Mouse (Mus musculus): ENCODE data around the gene Calm3.
A peak's percentile ranks its signal among the peaks of the same experiment; 100 is the strongest.

Calm3 gene

GRCm38 (mm10) chr7:16915461-16916340 is 8.2 kb downstream of the Calm3 start:
- DNase-seq (ENCODE audit: low spot score in 2 of 2): no peak

- no peak for DNase-seq (ENCODE audit: low spot score in 2 of 2)
Observed at GRCm38 (mm10) chr7:16914453-16915343, 9.2 kb downstream of the Calm3 start.

- peak; percentile 48 to 70 for DNase-seq (ENCODE audit: low spot score in 2 of 2)
Observed at GRCm38 (mm10) chr7:16913806-16914452, 10.0 kb downstream of the Calm3 start.

DNA sequence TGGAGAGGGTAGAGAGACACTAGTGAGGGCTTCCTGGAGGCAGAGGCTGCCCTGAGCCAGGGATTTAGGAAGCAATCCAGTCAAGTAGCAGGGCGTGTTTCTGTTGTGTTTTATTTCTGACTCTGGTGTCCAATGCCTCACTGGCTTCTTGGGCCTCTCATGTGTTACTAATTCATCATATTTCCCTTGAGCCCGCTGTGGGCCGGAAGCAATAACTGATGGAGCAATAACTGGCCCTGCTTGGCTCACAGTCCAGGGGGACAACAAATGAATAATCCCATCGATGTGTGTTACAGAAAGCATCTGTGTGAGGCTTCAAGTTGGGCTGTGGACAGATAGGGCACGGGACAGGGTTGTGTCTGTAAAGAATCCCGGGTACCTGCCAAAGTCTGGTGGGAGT is 11.6 kb downstream of the Calm3 start:
- DNase-seq (ENCODE audit: low spot score in 2 of 2): no peak

GRCm38 (mm10) chr7:16911904-16912303 is 12.0 kb downstream of the Calm3 start:
- no peak for DNase-seq (ENCODE audit: low spot score in 2 of 2)

- DNase-seq (ENCODE audit: low spot score in 2 of 2): no peak
Observed at GRCm38 (mm10) chr7:16909909-16910308, 14.0 kb downstream of the Calm3 start.

DNA sequence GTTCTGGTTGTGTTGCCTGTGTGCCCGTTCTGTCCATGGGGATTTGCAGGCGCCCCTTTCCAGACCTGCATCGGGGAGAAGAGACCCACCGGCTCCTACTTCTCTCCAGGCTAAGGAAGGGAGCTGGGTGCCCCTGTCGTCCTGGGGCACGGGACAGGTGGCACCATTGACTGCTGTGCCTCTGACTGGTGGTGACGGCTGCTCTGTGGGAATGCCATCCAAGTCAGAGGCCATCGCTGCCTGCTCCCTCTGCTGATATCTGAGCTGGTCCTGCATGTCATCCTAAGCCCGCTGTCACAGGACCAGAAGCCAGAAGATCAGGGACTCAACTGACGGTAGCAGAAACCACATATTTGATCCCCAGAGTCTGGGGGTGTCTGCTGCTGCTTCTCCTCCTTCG is 15.1 kb downstream of the Calm3 start:
- no peak for DNase-seq (ENCODE audit: low spot score in 2 of 2)

- no peak for DNase-seq (ENCODE audit: low spot score in 2 of 2)
Observed at GRCm38 (mm10) chr7:16908367-16908766, 15.5 kb downstream of the Calm3 start.

DNA sequence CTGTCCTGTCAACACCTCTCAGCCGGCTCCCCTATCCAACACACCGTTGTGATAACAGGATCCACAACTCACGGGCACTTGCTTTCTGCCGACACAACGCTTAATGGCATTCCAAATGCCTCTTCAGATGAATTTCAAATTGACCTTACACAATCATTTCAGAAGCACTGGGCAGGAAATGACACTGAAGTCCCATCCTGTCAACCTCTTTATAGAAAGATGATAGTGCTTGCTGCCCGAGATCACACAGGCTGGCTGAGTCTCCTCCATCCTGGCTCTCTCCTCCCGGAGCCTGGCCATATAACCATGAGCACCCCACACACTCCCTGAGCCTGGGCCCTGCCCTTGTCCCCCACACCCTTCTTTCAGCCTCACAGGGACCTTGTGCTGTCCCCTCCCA is 16.1 kb downstream of the Calm3 start:
- no peak for DNase-seq (ENCODE audit: low spot score in 2 of 2)

DNA sequence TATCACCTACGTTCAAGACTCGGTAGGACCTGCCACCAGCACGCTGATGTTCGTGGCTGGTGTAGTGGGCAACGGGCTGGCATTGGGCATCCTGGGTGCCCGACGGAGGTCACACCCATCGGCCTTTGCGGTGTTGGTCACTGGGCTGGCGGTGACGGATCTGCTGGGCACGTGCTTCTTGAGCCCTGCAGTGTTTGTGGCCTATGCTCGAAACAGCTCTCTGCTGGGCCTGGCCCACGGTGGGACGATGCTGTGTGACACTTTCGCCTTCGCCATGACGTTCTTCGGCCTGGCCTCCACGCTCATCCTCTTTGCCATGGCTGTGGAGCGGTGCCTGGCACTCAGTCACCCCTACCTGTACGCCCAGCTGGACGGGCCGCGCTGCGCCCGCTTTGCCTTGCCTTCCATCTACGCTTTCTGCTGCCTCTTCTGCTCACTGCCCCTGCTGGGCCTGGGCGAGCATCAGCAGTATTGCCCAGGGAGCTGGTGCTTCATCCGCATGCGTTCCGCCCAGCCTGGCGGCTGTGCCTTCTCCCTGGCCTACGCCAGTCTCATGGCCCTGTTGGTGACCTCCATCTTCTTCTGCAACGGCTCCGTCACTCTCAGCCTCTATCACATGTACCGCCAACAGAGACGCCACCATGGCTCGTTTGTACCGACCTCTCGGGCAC is 16.9 kb downstream of the Calm3 start:
- no peak for DNase-seq (ENCODE audit: low spot score in 2 of 2)

GRCm38 (mm10) chr7:16906281-16906680 is 17.6 kb downstream of the Calm3 start, which contains the start of gene Ptgir:
TSS of gene Ptgir (plus strand) at chr7:16906490.
- DNase-seq (ENCODE audit: low spot score in 2 of 2): no peak

GRCm38 (mm10) chr7:16905491-16906021 is 18.4 kb downstream of the Calm3 start:
- DNase-seq (ENCODE audit: low spot score in 2 of 2): no peak

DNA sequence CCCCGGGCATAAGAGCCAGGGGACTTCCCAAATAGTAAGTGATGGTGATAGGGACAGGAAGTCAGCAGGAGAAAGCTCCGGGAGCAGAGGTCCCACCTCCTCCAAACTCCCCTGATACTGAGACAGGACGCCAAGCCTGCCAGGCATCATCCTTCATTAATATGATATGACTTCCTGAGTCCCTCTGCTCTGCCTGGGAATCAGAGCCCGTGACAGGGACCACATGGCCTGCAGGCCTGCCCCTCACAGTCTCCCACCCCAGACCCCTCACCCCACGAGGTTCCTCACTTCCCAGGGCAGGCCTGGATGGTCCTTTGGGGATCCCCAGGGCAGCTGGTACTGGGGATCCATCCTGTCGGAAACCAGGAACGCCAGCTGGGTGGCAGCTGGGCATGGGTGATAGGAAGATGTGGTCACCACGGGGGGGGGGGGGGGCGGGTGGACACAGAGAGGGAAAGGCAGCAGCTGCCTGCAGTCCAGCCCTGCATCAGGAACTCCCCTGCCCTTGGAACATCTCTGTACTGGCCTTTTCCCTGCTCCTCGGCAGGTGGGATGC is 19.7 kb downstream of the Calm3 start:
- no peak for DNase-seq (ENCODE audit: low spot score in 2 of 2)

GRCm38 (mm10) chr7:16903439-16903955 is 20.4 kb downstream of the Calm3 start:
- DNase-seq (ENCODE audit: low spot score in 2 of 2): no peak

GRCm38 (mm10) chr7:16900526-16900925 is 23.4 kb downstream of the Calm3 start:
- DNase-seq (ENCODE audit: low spot score in 2 of 2): no peak

GRCm38 (mm10) chr7:16895511-16895910 is 28.4 kb downstream of the Calm3 start:
- DNase-seq (ENCODE audit: low spot score in 2 of 2): no peak

DNA sequence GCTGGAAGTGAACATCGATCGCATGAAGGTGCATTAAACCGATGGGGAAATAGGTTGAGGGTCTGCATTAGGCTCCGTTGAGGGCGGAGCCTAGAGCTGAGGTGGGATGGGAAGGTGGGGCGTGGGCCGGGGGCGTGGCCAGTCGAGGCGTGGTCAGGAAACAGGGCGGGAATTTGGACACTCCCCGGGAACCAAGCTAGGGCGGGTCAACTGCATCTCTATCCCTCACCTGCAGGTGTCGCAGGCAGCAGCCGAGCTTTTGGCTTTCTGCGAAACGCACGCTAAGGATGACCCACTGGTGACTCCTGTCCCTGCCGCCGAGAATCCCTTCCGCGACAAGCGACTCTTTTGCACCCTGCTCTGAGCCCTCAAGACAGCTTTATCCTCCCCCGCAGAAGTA is 28.9 kb downstream of the Calm3 start:
- DNase-seq (ENCODE audit: low spot score in 2 of 2): peak; percentile 43 to 59

DNA sequence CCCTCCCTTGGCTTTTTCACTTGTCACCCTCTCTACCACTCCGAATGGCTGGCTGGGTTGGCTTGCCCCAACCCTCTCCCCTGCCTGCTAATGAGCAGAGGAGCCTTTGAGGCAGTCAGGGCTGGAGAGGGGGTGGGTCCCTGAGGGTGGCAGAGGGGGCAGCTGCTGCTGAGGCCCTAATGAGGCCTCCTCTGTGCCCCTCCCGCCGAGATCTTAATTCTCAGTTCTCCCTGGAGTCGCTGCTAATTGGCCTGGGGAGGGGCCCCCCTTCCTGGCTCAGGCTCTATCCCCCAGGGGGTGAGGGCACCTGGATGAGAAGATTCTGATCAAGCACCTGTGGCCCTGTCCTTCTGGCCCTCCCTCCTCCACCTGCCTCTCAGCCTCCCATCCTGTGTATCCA is 29.6 kb downstream of the Calm3 start:
- no peak for DNase-seq (ENCODE audit: low spot score in 2 of 2)

GRCm38 (mm10) chr7:16893612-16894011 is 30.3 kb downstream of the Calm3 start:
- DNase-seq (ENCODE audit: low spot score in 2 of 2): no peak

GRCm38 (mm10) chr7:16892352-16892730 is 31.6 kb downstream of the Calm3 start:
- no peak for DNase-seq (ENCODE audit: low spot score in 2 of 2)
